Mouse (Mus musculus): Measurements from ENCODE around the gene Rab26.
A peak's percentile ranks its signal among the peaks of the same experiment; 100 is the strongest.

Gene Rab26

DNA sequence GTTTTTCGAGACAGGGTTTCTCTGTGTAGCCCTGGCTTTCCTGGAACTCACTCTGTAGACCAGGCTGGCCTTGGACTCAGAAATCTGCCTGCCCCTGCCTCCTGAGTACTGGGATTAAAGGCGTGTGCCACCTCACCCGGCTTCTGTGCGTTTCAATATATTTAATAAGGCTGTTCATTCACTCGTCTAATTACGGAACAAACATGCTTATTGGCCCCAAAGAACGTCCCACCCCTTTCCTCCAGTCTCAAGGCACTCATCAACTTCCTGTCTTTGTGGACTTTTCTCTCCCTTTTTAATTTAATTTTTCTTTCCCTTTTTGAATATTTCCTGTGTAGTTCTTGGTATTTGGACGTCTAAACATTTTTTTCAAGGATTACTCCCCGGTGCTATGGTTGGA, 14.4 kb upstream of the Rab26 start:
- no peak for DNase-seq (ENCODE audit: low read depth)

DNA sequence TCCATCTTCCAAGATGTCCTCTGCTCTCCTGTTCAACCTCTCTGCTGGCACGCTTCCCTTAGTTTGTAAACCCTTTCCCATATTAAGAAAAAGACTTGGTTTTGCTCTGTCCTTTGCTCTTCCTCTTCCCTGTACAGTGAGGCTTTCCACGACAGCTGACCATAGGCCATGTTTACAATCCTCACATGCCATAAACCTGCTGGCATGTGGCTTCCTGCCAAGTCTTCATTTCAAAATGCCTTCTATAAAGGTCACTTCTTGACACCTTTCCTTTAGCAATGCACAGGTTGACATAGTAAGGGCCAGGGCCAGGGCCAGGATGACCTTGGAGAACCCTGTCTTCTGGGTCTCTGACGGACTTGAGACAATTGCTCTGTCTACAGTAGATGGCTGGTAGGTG, 12.2 kb upstream of the Rab26 start:
- no peak for DNase-seq (ENCODE audit: low read depth)

DNA sequence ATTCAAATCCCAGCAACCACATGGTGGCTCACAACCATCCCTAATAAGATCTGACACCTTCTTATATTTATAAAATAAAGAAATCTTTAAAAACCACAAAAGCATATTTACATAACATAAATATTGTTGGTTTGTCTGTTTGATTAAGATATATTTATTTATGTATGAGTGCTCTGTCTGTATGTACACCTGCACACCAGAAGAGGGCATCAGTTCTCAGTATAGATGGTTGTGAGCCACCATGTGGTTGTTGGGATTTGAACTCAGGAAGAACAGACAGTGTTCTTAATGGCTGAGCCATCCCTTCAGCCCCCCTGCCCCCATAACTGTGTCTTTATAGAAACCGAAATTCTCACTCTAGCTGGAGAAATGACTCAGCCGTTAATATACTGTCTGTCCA, 11.2 kb upstream of the Rab26 start:
- no peak for DNase-seq (ENCODE audit: low read depth)

DNA sequence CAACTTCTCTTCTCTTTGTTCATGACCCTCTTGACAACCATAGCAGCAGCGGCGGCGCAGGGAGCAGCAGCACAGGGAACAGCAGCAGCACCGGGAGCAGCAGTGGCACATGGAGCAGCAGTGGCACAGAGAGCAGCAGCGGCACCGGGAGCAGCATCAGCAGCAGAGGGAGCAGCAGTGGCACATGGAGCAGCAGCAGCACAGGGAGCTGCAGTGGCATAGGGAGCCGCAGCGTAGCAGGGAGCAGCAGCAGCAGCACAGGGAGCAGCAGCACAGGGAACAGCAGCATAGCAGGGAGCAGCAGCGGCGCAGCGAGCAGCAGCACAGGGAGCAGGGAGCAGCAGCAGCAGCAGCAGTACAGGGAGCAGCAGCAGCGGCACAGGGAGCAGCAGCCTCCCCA, 10.6 kb upstream of the Rab26 start:
- no peak for DNase-seq (ENCODE audit: low read depth)

DNA sequence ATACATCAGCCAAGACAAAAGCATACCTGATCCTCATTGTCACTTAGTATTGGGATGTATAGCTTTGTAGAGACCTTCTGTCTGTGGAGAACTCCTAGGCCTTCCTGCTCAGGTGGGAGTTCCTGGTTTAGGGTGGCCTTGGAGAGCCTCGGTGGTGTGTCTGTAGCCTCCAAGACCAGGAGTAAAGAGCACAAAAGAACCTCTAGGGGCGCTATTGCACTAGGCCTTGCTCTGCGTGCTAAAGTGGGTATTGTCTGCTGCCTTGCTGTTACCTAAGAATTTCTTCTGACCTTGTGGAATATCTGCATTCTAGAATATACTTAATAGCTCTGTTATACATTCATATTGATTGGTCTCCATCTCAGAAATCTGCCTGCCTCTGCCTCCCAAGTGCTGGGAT, 6.4 kb upstream of the Rab26 start:
- DNase-seq (ENCODE audit: low read depth), result no peak

DNA sequence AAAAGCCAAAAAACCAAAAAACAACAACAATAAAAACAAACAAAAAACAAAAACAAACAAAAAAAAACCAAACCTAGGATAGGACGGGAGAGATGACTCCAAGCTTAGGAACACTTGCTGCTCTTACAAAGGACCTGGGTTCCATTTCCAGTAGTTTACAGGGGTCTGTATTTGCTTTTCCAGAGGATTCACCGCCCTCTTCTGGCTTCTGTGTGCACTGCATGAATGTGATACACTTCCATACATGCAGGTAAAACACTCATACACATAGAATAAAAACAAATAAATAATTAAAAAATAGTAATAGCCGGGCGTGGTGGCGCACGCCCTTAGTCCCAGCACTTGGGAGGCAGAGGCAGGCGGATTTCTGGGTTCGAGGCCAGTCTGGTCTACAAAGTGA, 4.9 kb upstream of the Rab26 start:
- peak; percentile 54 for DNase-seq (ENCODE audit: low read depth)

DNA sequence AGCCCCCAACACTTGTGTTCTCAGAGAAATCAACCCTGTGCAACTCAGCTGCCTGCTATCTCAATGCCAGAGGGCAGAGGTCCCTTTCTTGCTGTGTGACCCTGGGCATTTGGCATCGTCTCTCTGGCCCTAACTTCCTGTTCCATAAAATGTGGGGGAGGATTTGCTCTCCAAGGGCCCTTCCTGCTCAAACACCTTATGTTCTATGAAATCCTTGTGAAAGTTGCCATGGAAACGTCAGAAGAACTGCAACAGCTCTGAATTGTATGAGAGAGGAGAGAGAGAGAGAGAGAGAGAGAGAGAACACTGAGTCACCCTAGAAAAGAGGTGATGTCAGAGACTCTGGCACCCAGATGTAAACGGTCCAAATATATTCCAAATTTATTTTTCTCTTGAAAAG, 3.5 kb upstream of the Rab26 start:
- no peak for DNase-seq (ENCODE audit: low read depth)

DNA sequence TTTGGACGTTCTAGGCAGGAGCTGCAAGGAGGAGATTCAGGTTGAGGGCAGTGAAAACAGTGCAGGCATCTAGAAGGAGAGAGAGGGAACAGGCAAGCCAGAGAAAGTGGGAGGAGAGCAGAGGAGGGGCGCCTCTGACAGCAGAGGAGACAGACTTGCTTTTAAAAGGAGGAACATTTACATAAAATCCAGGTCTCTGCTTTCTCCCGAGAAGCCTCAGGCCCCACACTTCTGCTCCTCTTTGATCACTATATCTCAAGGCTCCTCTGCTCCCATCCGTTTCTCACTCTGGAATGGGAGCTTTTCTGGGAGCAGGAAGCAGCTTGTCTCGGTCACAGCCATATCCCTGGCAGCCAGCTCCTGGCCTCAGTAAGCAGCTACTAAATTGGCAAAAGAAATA, 1.3 kb upstream of the Rab26 start:
- DNase-seq (ENCODE audit: low read depth), result no peak

DNA sequence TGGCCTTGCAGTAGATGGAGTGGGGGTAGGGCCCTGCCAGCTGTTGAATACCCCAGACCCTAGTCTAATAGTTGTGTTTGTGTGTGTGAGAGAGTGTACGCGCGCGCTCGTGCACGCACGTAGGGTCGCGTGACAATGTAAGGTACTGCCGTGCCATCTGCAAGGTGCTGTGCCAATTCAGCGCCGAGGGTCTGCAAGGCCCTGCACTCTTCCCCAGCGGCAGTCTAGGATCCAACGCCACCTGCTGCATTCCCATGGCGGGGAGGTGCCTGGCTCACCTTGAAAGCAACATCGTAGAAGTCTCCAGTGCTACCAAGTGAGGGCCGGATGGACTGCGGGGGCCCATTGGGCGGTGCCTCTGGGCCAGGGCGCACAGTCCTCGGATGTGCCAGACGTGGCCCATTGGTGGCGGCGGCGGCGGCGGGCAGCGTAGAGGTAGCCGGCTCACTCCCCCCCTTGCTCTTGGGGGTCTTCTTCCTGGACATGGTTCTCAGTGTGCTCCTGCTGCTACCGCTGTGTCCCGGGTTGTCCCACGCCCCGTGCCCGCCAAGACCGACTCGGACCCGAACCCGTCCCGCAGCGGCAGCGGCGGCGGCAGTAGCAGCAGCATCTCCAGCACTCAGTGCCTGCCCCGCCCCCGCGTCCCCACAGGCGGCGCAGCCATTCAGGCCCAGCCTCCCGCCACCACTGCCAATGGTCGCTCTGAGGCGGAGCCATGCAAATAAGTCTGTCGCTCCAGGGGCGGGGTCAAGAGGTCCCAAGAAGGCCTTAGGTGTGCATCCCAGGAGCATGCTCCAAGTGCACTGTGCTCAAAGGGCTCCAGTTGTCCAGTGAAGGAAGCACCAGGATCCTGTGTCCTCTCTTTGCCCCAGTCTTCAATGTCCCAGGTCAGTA, 664 bp downstream of the Rab26 start:
- peak; percentile 84 for DNase-seq (ENCODE audit: low read depth)

DNA sequence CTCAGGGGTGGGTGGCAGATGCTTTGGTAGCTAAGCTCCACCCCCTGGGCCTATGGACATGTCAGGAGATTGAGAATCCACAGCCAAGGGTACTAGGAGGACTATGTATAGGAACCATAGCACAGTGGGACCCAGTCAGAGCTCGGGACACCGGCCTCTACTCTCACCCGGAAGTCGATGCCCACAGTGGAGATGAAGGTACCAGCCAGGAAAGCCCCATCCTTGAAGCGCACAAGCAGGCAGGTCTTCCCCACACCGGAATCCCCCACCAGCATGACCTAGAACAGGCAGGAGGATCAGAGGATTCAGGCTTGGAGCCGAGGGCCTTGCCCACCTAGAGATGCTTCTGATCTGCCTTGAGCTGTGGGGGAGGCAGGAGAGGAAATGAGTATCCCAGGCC, 2.0 kb downstream of the Rab26 start:
- DNase-seq (ENCODE audit: low read depth), result no peak

DNA sequence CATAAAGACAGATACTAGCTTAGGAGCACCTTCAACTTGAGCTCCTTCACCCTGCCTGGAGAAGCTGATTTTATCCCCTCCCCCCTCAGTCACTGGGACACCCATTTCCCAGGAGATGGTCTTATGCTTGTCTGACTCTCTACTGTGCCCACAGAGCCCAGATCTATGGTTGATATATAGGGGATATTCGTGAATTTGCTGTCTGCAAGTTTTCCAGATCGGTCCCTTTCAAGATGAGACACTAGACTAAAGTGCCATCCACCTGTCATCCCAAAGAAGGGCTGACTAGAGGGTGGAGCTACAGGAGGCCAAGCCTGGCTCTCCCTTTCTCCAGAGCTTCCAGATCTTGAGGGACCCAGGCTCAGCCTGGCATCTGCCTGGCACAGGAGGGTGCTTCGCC, 2.9 kb downstream of the Rab26 start:
- no peak for DNase-seq (ENCODE audit: low read depth)

DNA sequence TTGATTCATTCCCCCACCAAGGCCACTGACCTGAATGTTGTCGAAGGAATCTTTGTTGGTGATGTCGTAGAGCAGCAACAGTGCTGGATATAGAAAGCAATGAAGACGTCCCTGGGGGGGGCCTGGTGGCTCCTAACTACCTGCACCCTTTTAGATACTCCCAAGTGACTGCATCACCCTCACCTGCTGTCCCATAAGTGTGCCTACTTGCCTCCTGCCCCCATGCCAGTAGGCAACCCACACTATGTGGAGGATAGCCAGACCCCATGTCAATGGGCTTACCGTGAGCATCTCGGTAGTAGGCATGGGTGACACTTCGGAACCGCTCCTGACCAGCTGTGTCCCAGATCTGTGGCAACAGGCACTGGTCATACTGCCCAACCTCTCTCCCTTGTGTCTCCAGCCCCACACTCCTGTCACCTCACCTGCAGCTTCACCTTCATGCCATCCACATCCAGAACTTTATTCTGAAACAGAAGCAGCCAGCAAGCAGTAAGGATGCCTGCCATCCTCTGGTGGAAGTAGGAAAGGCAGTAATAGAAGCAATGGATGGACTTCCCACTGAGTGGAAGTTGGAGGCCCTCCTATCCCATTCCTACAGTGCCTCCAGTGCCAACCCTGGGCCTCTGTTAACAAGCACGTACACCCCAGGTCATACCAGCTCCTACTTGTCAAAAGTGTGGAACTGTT, 3.5 kb downstream of the Rab26 start:
- no peak for DNase-seq (ENCODE audit: low read depth)

DNA sequence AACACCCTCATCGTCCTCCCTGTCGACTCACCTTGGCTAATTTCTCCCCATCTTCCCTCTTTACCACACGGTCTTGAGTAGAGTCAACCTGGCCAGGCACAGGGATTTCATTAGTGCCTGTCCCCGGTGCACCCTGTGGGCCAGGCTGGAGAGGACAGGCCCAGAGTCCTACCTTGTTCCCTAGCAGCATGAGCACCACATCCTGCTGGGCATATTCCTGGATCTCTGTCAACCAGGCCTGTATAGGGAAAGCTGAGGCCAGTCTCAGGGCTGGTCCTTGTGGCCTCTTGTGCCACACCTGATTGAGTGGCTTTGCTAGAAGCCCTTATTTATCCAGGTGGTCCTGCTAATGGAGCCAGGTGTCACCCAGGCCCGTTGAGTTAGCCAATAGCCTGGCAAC, 4.1 kb downstream of the Rab26 start:
- no peak for DNase-seq (ENCODE audit: low read depth)

DNA sequence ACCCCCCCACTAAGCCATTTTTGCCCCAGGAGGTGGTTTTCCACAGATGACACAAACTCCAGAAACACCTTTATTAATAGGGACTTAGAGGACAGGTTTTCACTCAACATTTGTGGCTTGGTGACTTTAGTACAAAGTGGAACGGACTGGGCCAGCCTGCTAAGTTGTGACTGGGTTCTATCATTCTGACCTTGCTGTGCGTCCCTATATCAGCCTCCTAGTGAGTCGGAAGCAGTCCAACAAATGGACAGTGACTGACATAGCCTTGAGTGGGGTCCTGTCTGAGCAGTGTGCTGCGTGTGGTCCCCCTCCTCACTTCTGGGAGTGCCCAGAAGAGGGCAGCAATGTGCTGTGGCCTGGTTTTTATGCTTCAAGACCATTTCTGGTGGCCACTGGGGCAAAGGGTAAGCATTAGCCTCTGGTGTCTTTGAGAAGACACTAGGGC, 5.0 kb downstream of the Rab26 start:
- peak; percentile 62 for DNase-seq (ENCODE audit: low read depth)

DNA sequence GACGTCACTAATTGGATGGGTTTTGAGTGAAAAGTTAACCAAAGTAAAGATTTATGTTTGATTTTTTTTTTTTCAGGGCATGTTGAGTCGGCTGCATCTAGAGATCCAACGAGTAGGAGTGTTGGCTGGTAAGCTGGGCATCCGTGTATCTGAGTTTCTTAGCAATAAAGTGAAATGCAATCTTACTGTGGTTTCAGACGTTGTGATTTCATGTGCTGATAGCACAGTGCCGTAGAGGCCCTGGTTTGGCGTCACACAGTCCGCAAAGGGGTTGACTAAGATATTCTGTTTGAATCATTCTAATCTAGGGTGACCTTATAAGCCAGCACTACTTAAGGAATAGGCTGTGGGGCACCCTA, 5.5 kb downstream of the Rab26 start:
- no peak for DNase-seq (ENCODE audit: low read depth)

DNA sequence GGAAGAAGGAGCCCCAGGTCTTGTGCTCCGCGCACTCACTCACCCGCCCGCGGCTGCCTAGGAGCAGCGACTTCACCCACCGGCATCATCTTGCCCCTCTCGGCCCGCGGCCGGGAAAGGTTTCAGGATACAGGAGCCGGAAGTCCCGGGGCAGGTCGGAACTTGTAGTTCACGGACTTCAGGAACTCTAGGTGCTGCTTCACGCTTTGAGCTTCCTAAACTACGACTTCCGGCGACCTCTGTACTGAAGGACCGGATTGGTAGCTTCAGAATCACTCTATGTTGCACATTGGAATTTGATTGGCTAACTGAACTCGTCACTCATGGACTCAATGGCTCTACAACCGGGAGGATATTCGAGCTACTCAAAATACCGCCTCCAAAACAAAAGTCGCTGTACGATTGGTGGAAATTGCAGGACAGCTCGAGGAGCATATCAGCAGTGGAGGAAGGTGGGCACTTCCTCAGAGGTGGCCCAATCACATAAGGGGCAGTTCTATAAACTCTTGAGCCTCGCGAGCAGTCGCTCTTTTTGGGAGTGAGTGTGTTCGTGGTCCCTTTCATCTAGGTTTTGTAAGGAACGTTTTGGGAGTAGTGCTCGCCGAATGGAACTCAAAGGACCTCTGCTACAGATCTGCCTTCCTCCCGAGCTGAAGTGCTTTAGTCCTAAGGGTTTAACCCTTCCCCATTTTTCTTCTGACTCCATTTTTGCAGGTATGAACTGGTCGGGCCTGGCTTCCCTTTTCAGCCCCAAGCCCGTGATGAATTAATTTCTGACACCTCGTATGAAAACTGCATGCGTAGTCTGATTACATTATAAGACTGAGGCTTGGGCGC, 6.1 kb downstream of the Rab26 start, which contains the start of gene Traf7:
TSS of gene Traf7 (minus strand) at position 216 of the 837 bp plus-strand sequence.
- peak; percentile 99 for DNase-seq (ENCODE audit: low read depth)

DNA sequence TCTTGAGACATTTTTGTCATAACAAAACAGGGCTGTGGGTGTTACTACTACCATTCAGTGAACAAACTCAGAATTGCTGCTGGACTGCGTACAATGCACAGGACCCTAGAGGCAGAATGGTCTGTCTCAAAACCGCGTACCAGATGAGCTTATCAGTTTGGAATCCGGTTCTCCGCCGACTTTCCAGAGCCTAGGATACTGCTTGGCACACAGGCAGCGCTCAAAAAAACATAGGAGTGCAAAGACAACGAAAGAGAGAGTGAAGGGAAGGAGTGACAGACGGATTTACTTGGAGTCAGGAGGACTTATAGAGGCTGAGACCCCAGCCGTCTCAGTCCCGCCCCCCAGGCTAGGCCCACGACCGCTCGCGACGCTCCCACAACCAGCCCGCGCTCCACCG, 6.7 kb downstream of the Rab26 start:
- no peak for DNase-seq (ENCODE audit: low read depth)

DNA sequence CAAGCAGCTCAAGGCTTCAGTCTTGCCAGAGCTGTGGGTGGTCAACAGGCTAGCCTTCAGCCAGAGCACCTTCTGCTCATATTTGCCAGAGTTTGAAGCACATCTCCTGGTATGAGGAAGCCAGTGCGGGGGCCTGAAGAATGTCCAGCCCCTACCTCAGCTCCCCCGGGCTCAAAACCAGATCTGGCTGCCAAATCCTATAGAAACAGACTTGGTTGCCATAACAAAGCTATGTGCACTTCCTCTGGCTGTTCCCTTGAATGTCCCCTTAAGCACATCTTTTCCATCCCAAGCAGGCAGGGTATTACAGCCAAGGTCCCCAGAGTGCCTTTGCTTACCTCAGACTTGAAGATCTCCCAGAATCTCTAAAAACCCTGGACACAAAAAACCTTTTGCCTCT, 9.3 kb downstream of the Rab26 start:
- no peak for DNase-seq (ENCODE audit: low read depth)

DNA sequence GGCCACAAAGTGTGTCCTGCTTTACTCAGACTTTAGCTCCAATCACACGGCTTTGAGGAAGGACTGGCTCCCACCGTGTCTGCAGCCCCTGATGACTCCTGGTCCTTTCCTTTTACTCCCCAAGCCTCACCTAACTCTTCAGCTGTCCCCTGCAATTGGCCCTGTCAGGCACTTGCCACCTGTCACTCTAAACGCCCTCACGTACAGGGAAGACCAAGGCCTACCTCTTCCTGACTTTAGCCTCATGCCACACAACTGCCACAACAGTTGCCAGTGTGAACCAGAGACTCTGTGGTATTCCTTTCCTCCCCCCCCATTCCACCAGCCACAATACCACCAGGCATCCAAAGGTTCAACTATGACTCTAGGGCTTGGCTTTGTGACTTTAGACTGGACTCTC, 13.6 kb downstream of the Rab26 start:
- no peak for DNase-seq (ENCODE audit: low read depth)

DNA sequence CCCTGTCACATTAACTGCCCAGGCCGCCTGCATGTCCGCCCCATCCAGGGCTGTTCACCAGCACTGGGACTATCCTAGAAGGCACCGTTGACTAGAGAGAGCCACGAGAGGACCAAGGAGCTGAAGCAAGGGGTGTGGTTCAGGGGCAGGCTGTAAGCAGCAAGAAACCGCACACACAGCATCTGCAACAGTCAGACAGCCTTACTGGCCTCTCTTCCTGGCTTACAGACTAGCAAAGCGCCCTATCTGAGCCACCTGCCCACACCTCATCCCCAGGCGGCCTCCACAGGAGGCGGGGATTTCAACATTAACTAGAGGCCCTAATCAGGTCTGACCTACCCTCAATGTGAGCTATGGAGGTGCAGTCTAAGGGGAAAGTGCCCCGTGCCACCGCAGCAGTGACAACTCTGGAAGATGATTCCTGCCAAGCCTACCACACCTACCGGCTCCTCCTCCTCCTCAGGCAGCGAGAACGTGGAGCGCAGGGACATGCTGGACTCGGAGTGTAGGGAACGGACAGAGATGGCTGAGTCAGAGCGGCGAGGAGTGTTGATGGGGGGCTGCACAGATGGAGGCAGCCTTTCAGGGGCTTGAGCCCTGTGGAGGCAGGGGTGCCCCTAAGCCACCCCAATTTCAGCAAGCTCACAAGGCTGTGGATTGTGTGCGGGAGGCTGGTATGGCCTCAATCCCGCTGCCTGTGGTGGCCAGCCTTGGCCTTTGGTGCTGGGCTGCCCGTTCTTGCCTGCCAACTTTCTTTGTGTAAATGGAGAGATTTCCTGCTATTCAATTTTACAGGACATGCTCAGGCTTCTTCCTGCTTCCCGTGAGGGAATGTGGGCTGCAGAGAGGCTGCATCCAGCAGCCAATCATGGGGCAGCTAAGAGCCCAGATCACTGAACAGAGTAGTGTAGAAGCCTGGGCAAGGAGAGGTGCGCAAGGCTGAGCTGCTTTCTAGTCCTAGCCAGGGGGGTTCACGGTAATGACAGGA, 19.4 kb downstream of the Rab26 start:
- no peak for DNase-seq (ENCODE audit: low read depth)

DNA sequence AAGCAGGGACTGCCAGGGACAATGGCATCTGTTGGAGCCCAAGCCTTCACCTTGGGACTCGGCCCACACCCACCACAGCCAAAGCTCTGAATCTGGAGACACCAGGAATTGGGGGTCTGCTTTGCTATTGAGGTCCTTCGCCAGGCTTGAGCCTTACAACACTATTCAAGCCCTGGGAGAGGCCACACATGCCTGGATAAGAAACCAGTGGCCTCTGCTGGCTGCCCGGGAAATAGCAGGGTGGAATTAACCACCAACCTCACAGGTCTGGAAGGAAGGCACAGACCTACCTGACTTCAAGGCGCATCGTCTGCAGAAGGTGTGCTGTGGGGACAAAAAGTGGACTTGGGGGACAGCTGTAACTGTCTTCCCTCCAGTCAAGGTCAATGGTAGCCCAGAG, 20.4 kb downstream of the Rab26 start:
- no peak for DNase-seq (ENCODE audit: low read depth)

Data from c-Kit-positive CD71-negative TER-119-negative erythroid progenitor cells, embryonic 14.5 days (primary cell).